ENCODE assay signal across 17 mouse cellular contexts in genomic region chr5:108447857-108448256, GRCm38 (mm10). TPM values are rescaled to one million over a fixed set of nuclear protein-coding genes. Genes with fewer than 3 reads are reported as not detected.
DNase-seq lines count a peak whose midpoint lies in the region; ATAC-seq and TF ChIP-seq lines count a peak whose summit lies in the region.
"Had no signal": no experiment of that assay in that cellular context is flagged by ENCODE, and none has a peak within 500 bp of the region (broad histone marks: within the 10 kb centered on the region; RNA-seq: fewer than 3 reads in every experiment).

No protein-coding gene starts in this region.

- no peak for TF ChIP-seq CTCF in E14TG2a.4 (conservative IDR thresholded peaks at IDR 0.05; ENCODE audit: low read length)
- TF ChIP-seq CTCF in liver, embryonic 14.5 days (IDR thresholded peaks at IDR 0.05; ENCODE audit: low read depth), result no peak

- no peak for DNase-seq in kidney, adult 11 months
- DNase-seq in liver, embryonic 14.5 days (ENCODE audit: low read depth in 3 of 3, low spot score in 3 of 3), result no peak
- no peak for DNase-seq in frontal cortex, postnatal 25 days (ENCODE audit: low spot score in 2 of 2)
- DNase-seq in left cerebral cortex, adult 18-20 months (ENCODE audit: low spot score in 2 of 2), result no peak
- DNase-seq: adrenal gland, postnatal 14 days; cerebellum, adult 11-12 months; embryo, embryonic 11 days; gastrocnemius, postnatal 36 days; kidney, adult 8-10 months; thymus, postnatal 4 days had no signal

- no peak overlapping the region for H3K27ac ChIP-seq in kidney, embryonic 14.5 days (ENCODE audit: low read depth, low read length)
- H3K27ac ChIP-seq in liver, embryonic 14.5 days, result no peak overlapping the region
- H3K27ac ChIP-seq: forebrain, embryonic 13.5 days had no signal

- no peak for TF ChIP-seq EP300 in liver, embryonic 14.5 days (IDR thresholded peaks at IDR 0.05; ENCODE audit: low read depth)

- H3K4me3 ChIP-seq in kidney, embryonic 14.5 days (ENCODE audit: low read length), result no peak overlapping the region
- H3K4me3 ChIP-seq in E14TG2a.4 (replicated peaks; ENCODE audit: low read length), result peak overlapping the region; percentile 77
- H3K4me3 ChIP-seq in liver, embryonic 14.5 days (ENCODE audit: insufficient read depth in 1 of 2, low read depth in 2 of 2, low read length in 2 of 2), result no peak overlapping the region

- WGBS in kidney, embryonic 14.5 days, result 88% methylated on average over 7 of the region's 7 CpGs
- 65% methylated on average over 7 of the region's 7 CpGs for WGBS in liver, embryonic 14.5 days (ENCODE audit: insufficient replicate concordance)

- H3K27me3 ChIP-seq in kidney, embryonic 14.5 days (ENCODE audit: control insufficient read depth, insufficient read depth, low read length), result no peaks in the 10 kb centered on the region; the same call in 1 of the 2 replicates
- H3K27me3 ChIP-seq in E14TG2a.4 (ENCODE audit: insufficient read depth, low read length), result peaks cover 46% of the 10 kb centered on the region
- no peaks in the 10 kb centered on the region for H3K27me3 ChIP-seq in liver, embryonic 14.5 days (ENCODE audit: control insufficient read depth, insufficient read depth, low read length)

- H3K9me3 ChIP-seq in kidney, embryonic 14.5 days (ENCODE audit: control insufficient read depth, low read length), result no peaks in the 10 kb centered on the region
- no peaks in the 10 kb centered on the region for H3K9me3 ChIP-seq in E14TG2a.4 (ENCODE audit: low read length)
- H3K9me3 ChIP-seq in liver, embryonic 14.5 days (ENCODE audit: control insufficient read depth, low read length), result no peaks in the 10 kb centered on the region
- H3K9me3 ChIP-seq: forebrain, embryonic 13.5 days had no signal

- H3K9ac ChIP-seq in kidney, embryonic 14.5 days (ENCODE audit: low read depth, low read length), result no peak overlapping the region
- no peak overlapping the region for H3K9ac ChIP-seq in liver, embryonic 14.5 days (replicated peaks)

- H3K4me1 ChIP-seq in kidney, embryonic 14.5 days (ENCODE audit: control insufficient read depth, insufficient read depth, low read length), result no peaks in the 10 kb centered on the region
- H3K4me1 ChIP-seq in E14TG2a.4 (replicated peaks; ENCODE audit: low read depth, low read length), result peaks cover 20% of the 10 kb centered on the region
- H3K4me1 ChIP-seq in liver, embryonic 14.5 days (replicated peaks; ENCODE audit: control insufficient read depth in 2 of 2, insufficient read depth in 2 of 2, low read length in 1 of 2), result peaks cover 8 to 22% of the 10 kb centered on the region in 2 experiments; a peak in 3 of 4 replicates

- no peaks in the 10 kb centered on the region for H3K36me3 ChIP-seq in kidney, embryonic 14.5 days (ENCODE audit: control insufficient read depth, insufficient read depth, low read length)
- H3K36me3 ChIP-seq in E14TG2a.4 (ENCODE audit: insufficient read depth, low read length), result no peaks in the 10 kb centered on the region
- no peaks in the 10 kb centered on the region for H3K36me3 ChIP-seq in liver, embryonic 14.5 days (replicated peaks; ENCODE audit: control insufficient read depth, insufficient read depth, low read depth)

- H3K4me2 ChIP-seq in kidney, embryonic 14.5 days (replicated peaks; ENCODE audit: low read depth, low read length), result peak overlapping the region; percentile 76
- H3K4me2 ChIP-seq in liver, embryonic 14.5 days (ENCODE audit: low read depth), result peak overlapping the region; percentile 70; the same call in 1 of the 2 replicates

- ATAC-seq in kidney, embryonic 14.5 days (ENCODE audit: low FRiP score, low TSS enrichment), result 0 out of 2 replicates have a peak, but pooled peaks have one; percentile 2
- ATAC-seq in common myeloid progenitor, adult 5-6 weeks (replicated peaks; ENCODE audit: low read depth, poor library complexity, severe bottlenecking), result 0 out of 2 replicates have a peak, but pooled peaks have one; percentile 13
- ATAC-seq in liver, embryonic 14.5 days (ENCODE audit: insufficient read depth), result no peak
- ATAC-seq: CD4-positive, CD25-positive, alpha-beta regulatory T cell, adult 4 months; forebrain, embryonic 13.5 days had no signal

RNA-seq across cellular contexts. Expression of gene Mfsd7a, which starts 0.8 kb away (rescaled TPM):
- 0.30 and 0.40 TPM in 2 replicates for polyA plus RNA-seq in kidney, embryonic 14.5 days (2014; fragmentation: Nextera tagmentation; extraction: Ambion mirVana)
- 0.46 TPM in 1 of 2 replicates, not detected in the other for total RNA-seq in common myeloid progenitor, adult 5-6 weeks (2017)
- polyA plus RNA-seq in liver, embryonic 14.5 days (2012; rRNA removed), result 0.32 and 0.36 TPM in 2 replicates
- polyA plus RNA-seq in liver, embryonic 14.5 days (2014; fragmentation: Nextera tagmentation; extraction: Ambion mirVana), result 0.08 and 0.09 TPM in 2 replicates
- total RNA-seq in left cerebral cortex, adult 18-20 months (2021), result under 1 TPM; 0.74 to 0.87 TPM
- polyA plus RNA-seq: CD4-positive, CD25-positive, alpha-beta regulatory T cell, adult 4 months had no signal

RNA-seq across cellular contexts. Expression of gene Pcgf3, which starts 13.2 kb away (rescaled TPM):
- polyA plus RNA-seq in kidney, embryonic 14.5 days (2014; fragmentation: Nextera tagmentation; extraction: Ambion mirVana), result 17.2 and 28.2 TPM in 2 replicates
- 13.0 and 16.1 TPM in 2 replicates for total RNA-seq in common myeloid progenitor, adult 5-6 weeks (2017)
- 3.8 and 4.9 TPM in 2 replicates for polyA plus RNA-seq in liver, embryonic 14.5 days (2012; rRNA removed)
- 4.5 and 5.4 TPM in 2 replicates for polyA plus RNA-seq in liver, embryonic 14.5 days (2014; fragmentation: Nextera tagmentation; extraction: Ambion mirVana)
- 10 to 100 TPM; 37.5 to 41.8 TPM for total RNA-seq in left cerebral cortex, adult 18-20 months (2021)

RNA-seq across cellular contexts. Expression of gene Atp5k, which starts 13.6 kb away (rescaled TPM):
- polyA plus RNA-seq in kidney, embryonic 14.5 days (2014; fragmentation: Nextera tagmentation; extraction: Ambion mirVana), result 398 and 564 TPM in 2 replicates
- 186 and 241 TPM in 2 replicates for total RNA-seq in common myeloid progenitor, adult 5-6 weeks (2017)
- polyA plus RNA-seq in liver, embryonic 14.5 days (2012; rRNA removed), result 76.5 and 99.9 TPM in 2 replicates
- 274 and 285 TPM in 2 replicates for polyA plus RNA-seq in liver, embryonic 14.5 days (2014; fragmentation: Nextera tagmentation; extraction: Ambion mirVana)
- total RNA-seq in left cerebral cortex, adult 18-20 months (2021), result 100 to 1,000 TPM; 232 to 256 TPM

RNA-seq across cellular contexts. Expression of gene Pde6b, which starts 59.7 kb away (rescaled TPM):
- 0.23 and 0.27 TPM in 2 replicates for polyA plus RNA-seq in kidney, embryonic 14.5 days (2014; fragmentation: Nextera tagmentation; extraction: Ambion mirVana)
- total RNA-seq in common myeloid progenitor, adult 5-6 weeks (2017), result not detected in 2 replicates
- not detected in 2 replicates for polyA plus RNA-seq in liver, embryonic 14.5 days (2012; rRNA removed)
- 0.09 TPM in 1 of 2 replicates, not detected in the other for polyA plus RNA-seq in liver, embryonic 14.5 days (2014; fragmentation: Nextera tagmentation; extraction: Ambion mirVana)
- total RNA-seq in left cerebral cortex, adult 18-20 months (2021), result under 1 TPM; 0.42 to 0.66 TPM
- total RNA-seq: adrenal gland, postnatal 14 days; gastrocnemius, postnatal 36 days; liver, adult 2 months; neutrophil, adult 5-6 weeks had no signal
- polyA plus RNA-seq: liver, adult 2 months had no signal
